Mouse (Mus musculus) embryo, embryonic 11 days (tissue): Measurements from ENCODE around the gene Gm49027.
A peak's percentile ranks its signal among the peaks of the same experiment; 100 is the strongest.
"Not testable (repeated sequence)": the region's sequence is repeated elsewhere in the genome, so short reads cannot be mapped to it uniquely, and the experiment has no call there.

Experiments used
- DNase-seq: peaks from one replicate; pipeline ENCODE4 v3.0.0-alpha.2; 2015

The Gm49027 gene

DNA sequence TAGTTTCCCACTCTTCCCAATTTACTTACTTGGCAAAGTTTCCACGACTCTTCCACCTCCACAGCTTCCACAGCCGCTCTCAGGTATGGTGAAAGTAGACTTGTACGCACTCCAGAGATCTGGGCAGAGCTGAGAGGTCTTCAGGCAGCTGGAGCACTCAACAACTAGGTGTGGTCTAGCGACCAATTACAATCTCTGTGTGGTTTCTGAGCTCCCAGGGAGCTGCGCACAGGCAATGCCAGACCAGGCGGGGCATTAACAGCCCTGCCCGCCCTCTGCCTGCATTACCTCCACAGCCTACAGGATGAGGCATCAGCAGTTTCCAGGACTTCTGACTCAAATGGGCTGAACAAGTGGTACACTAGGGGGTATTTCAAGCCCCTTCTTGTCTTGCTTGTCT, at the start of gene Gm49027:
TSS of gene Gm49027 (minus strand) at position 208 of the 400 bp plus-strand sequence.
- no peak for DNase-seq

- DNase-seq: no peak
Measured at GRCm38 (mm10) chr5:123573362-123573761, 48.1 kb upstream of the Gm49027 start.

GRCm38 (mm10) chr5:123572357-123573186, 47.3 kb upstream of the Gm49027 start, which contains the start of gene Vps33a:
Gene Vps33a, minus strand, starts transcription at chr5:123573038.
- DNase-seq: peak; percentile 100

DNA sequence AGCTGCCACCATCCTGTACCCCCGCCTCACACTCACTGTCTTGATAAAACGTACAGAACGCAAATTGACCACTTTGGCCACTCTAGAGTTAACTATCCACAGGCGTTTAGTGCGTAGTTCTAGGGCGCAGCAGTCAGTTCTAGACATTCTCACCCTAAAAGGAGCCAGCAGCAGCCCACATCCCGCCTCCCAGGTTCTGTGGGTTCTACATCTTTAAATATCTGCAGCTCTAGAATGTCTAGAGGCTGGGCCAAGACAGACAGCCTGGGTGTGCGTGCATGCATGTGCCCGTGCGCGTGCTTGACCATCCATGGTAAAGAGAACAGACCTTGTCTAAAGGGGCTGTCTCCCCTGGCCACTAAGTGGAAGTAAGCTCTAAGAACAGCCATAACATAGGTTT, 35.8 kb upstream of the Gm49027 start:
- no peak for DNase-seq

- DNase-seq: no peak
Measured at GRCm38 (mm10) chr5:123559588-123559987, 34.3 kb upstream of the Gm49027 start.

GRCm38 (mm10) chr5:123556451-123556850, 31.2 kb upstream of the Gm49027 start:
- no peak for DNase-seq

DNA sequence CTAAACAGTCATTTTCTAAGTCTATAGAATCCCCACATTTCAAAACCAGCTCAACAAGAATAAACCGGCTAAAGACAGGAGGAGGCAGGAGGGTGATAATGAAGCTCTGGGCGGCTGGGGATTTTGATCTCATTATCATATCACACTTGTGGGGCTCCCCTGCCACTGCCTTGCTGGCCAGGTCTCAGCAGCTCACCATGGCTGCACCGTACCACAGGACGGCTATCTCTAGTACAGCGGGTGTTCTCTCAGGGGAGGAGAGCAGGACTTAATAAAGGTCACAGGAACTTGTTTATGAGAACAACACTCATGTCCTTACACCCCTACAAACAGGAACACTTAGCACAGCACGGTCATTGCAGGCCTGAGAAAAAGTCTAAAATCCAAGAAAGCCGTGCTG, 30.4 kb upstream of the Gm49027 start:
- no peak for DNase-seq

- DNase-seq: no peak
Measured at GRCm38 (mm10) chr5:123533801-123534200, 8.5 kb upstream of the Gm49027 start.

DNA sequence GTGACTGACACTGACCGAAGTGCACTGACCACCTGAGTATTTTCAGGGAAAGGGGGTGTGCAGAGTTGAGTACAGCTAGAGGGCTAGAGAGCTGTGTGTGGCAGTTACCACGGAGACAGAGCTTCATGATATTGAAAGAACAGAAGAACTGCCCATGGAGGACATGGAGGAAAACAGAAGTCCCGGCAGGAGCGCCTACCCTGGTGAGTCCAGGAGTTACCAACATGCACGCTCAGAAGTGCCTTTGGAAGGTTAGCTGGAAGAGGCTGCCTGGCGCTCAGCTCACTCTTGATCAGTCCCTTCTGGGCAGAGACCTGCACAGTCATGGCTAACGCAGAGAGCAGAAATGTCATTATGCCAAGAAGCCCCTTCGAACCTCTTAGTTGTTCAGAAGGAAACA, 4.8 kb upstream of the Gm49027 start:
- no peak for DNase-seq

- DNase-seq: no peak
Measured at GRCm38 (mm10) chr5:123528641-123529040, 3.4 kb upstream of the Gm49027 start.

GRCm38 (mm10) chr5:123525916-123526495, 718 bp upstream of the Gm49027 start:
- no peak for DNase-seq

DNA sequence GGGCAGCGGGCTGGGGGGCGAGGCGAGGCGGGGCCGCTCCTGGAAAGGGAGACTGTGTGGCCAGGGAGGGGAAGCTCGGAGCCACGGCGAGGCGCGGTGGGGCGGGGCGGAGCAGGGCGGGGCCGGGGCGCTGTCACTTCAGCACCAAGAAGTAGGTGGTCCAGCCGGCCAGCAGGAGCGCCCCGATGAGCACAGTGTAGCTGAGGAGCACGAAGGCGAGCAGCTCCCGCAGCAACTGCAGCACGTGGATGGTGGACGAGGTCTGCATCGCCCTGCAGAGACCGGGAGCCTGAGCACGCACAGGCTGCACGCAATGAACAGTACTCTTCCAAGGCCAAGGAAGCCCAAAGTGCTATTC, 916 bp downstream of the Gm49027 start:
- DNase-seq: peak; percentile 89

DNA sequence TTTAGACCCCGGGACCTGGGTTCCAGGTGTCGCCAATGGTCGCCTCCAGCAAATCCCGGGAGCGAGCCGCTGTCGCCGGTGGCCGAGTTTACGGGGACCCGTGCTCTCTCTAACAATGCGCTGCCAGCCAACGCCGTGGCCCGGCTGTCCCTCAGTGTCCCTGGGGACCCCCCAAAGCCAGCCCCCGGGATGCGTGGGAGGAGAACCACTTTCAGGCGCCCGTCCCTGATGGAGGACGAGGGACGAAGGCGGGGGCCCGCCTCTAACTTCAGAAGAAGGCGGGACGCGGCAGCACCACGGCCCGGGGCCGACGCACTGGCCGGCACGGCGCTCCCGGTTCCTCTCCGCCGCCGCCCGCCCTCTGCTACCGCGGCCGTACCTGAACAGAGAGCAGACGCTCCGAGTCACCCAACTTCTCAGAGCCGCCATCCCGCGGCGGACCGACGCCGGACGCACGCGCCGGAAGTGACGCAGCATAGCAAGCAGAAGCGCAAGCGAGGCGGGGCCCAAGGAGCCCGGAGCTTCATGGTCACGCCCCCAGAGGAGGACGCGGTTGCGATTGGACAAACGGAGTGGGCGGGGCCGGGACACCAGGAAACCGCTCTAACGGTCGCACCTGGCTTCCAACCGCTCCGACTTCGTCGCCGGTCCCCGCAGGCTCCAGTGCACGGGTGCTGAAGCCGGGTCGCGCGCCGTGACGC, 1.4 kb downstream of the Gm49027 start, which contains the start of gene Diablo:
TSS of gene Diablo (minus strand) at position 485 of the 701 bp plus-strand sequence.
- peak; percentile 100 for DNase-seq

GRCm38 (mm10) chr5:123522166-123522565, 3.1 kb downstream of the Gm49027 start:
- DNase-seq: no peak

- no peak for DNase-seq
Measured at GRCm38 (mm10) chr5:123521621-123522020, 3.7 kb downstream of the Gm49027 start.

GRCm38 (mm10) chr5:123520666-123521065, 4.6 kb downstream of the Gm49027 start:
- no peak for DNase-seq

- no peak for DNase-seq
Measured at GRCm38 (mm10) chr5:123514871-123515270, 10.4 kb downstream of the Gm49027 start.

DNA sequence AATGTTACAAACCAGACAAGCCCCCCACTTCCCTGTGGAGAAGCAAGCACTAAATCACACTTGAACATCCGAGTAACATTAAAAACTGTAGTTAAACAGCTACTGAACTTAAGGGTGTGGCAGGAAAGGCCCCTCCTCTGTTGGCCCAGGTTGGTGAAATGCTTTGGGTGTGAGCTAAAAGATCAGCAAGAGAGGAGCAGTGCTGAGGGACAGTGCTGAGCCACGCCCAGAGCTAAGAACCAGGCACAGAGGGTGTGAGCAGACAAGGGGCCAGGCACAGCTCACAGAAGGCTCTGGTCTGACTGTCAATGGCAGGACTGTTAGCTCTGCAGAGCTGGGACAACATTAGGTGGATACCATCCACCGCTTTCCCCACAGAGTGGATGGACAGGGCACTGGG, 13.2 kb downstream of the Gm49027 start:
- DNase-seq: no peak

DNA sequence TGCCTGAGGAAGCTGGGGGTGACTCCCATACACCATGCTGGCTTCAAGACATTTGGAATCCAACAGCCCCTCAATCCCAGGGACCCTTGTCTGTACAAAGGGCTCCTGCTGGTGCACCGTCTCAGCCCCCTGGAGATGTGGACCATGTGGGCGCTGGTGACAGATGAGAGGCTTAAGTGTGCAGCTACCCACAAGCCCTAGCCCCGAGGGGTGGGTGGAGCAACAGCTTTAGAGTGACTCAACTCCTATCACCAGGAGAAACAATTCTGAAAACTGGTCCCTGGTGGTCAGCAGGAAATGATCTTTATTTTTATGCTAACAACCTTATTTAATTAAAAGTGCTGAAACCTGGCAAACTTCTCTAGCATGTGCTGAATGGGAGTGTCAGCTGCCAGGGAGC, 13.9 kb downstream of the Gm49027 start:
- DNase-seq: not testable (repeated sequence)

GRCm38 (mm10) chr5:123510160-123510559, 15.1 kb downstream of the Gm49027 start, which contains the start of gene B3gnt4:
Gene B3gnt4, plus strand, starts transcription at chr5:123510460.
- DNase-seq: no peak

- peak; percentile 41 for DNase-seq
Measured at GRCm38 (mm10) chr5:123508921-123509320, 16.4 kb downstream of the Gm49027 start.

GRCm38 (mm10) chr5:123507936-123508723, 17.2 kb downstream of the Gm49027 start:
- peak; percentile 96 for DNase-seq

- no peak for DNase-seq
Measured at GRCm38 (mm10) chr5:123501973-123502372, 23.3 kb downstream of the Gm49027 start.
